Mouse (Mus musculus): ENCODE measurements around the gene Dpp10.

The Dpp10 gene

GRCm38 (mm10) chr1:124044925-124045640 is at the start of gene Dpp10:
Gene Dpp10 (minus strand): TSS chr1:124045559.
- no peak for DNase-seq (ENCODE audit: inconsistent age in 2 of 2, low spot score in 1 of 2)

- no peak for DNase-seq (ENCODE audit: inconsistent age in 2 of 2, low spot score in 1 of 2)
Measured at GRCm38 (mm10) chr1:124048544-124048943, 3.2 kb upstream of the Dpp10 start.

- DNase-seq (ENCODE audit: inconsistent age in 2 of 2, low spot score in 1 of 2): peak; percentile 4 to 22
Measured at GRCm38 (mm10) chr1:124045761-124046300, 472 bp upstream of the Dpp10 start.

- DNase-seq (ENCODE audit: inconsistent age in 2 of 2, low spot score in 1 of 2): no peak
Measured at GRCm38 (mm10) chr1:124044161-124044560, 1.2 kb downstream of the Dpp10 start.

- DNase-seq (ENCODE audit: inconsistent age in 2 of 2, low spot score in 1 of 2): no peak
Measured at GRCm38 (mm10) chr1:124043421-124043820, 1.9 kb downstream of the Dpp10 start.

GRCm38 (mm10) chr1:124041559-124041958 is 3.8 kb downstream of the Dpp10 start:
- DNase-seq (ENCODE audit: inconsistent age in 2 of 2, low spot score in 1 of 2): peak in 1 of 2 experiments; percentile 60

GRCm38 (mm10) chr1:124035306-124035990 is 9.9 kb downstream of the Dpp10 start:
- no peak for DNase-seq (ENCODE audit: inconsistent age in 2 of 2, low spot score in 1 of 2)

- DNase-seq (ENCODE audit: inconsistent age in 2 of 2, low spot score in 1 of 2): no peak
Measured at GRCm38 (mm10) chr1:124032677-124033076, 12.7 kb downstream of the Dpp10 start.

GRCm38 (mm10) chr1:124031968-124032367 is 13.4 kb downstream of the Dpp10 start:
- DNase-seq (ENCODE audit: inconsistent age in 2 of 2, low spot score in 1 of 2): no peak

GRCm38 (mm10) chr1:124002797-124003196 is 42.6 kb downstream of the Dpp10 start:
- no peak for DNase-seq (ENCODE audit: inconsistent age in 2 of 2, low spot score in 1 of 2)

GRCm38 (mm10) chr1:123995780-123996179 is 49.6 kb downstream of the Dpp10 start:
- no peak for DNase-seq (ENCODE audit: inconsistent age in 2 of 2, low spot score in 1 of 2)

- no peak for DNase-seq (ENCODE audit: inconsistent age in 2 of 2, low spot score in 1 of 2)
Measured at GRCm38 (mm10) chr1:123985324-123986024, 59.9 kb downstream of the Dpp10 start.

GRCm38 (mm10) chr1:123978597-123978996 is 66.8 kb downstream of the Dpp10 start:
- no peak for DNase-seq (ENCODE audit: inconsistent age in 2 of 2, low spot score in 1 of 2)

GRCm38 (mm10) chr1:123974621-123975020 is 70.7 kb downstream of the Dpp10 start:
- DNase-seq (ENCODE audit: inconsistent age in 2 of 2, low spot score in 1 of 2): peak; percentile 4 to 31

GRCm38 (mm10) chr1:123946149-123946548 is 99.2 kb downstream of the Dpp10 start:
- no peak for DNase-seq (ENCODE audit: inconsistent age in 2 of 2, low spot score in 1 of 2)

GRCm38 (mm10) chr1:123940826-123941225 is 104.5 kb downstream of the Dpp10 start:
- DNase-seq (ENCODE audit: inconsistent age in 2 of 2, low spot score in 1 of 2): no peak

- peak in 1 of 2 experiments; percentile 39 for DNase-seq (ENCODE audit: inconsistent age in 2 of 2, low spot score in 1 of 2)
Measured at GRCm38 (mm10) chr1:123933812-123934727, 111.3 kb downstream of the Dpp10 start.

- DNase-seq (ENCODE audit: inconsistent age in 2 of 2, low spot score in 1 of 2): no peak
Measured at GRCm38 (mm10) chr1:123928003-123928370, 117.4 kb downstream of the Dpp10 start.

- DNase-seq (ENCODE audit: inconsistent age in 2 of 2, low spot score in 1 of 2): no peak
Measured at GRCm38 (mm10) chr1:123927278-123928002, 117.9 kb downstream of the Dpp10 start.

GRCm38 (mm10) chr1:123924905-123925304 is 120.5 kb downstream of the Dpp10 start:
- DNase-seq (ENCODE audit: inconsistent age in 2 of 2, low spot score in 1 of 2): no peak

Data from adrenal gland, adult (tissue).